Mouse (Mus musculus): ENCODE results near the gene Gstm1.

- TF ChIP-seq RCOR1 (IDR thresholded peaks at IDR 0.05; ENCODE audit: low read depth, low read length) (no peak), MEF2A (IDR thresholded peaks at IDR 0.05; ENCODE audit: extremely low read depth, insufficient replicate concordance, low read depth, low read length, poor library complexity, severe bottlenecking) (no peak), EP300 (IDR thresholded peaks at IDR 0.05; ENCODE audit: low read depth in 1 of 2, low read length in 2 of 2) (no peak), CTCF (IDR thresholded peaks at IDR 0.05 in 2 of 3, conservative IDR thresholded peaks at IDR 0.05 in 1 of 3; ENCODE audit: control insufficient read depth in 1 of 3, insufficient read depth in 1 of 3, low read depth in 2 of 3, low read length in 3 of 3, poor library complexity in 1 of 3, severe bottlenecking in 1 of 3) (no peak), RAD21 (IDR thresholded peaks at IDR 0.05; ENCODE audit: low read depth, low read length) (no peak), MAZ (IDR thresholded peaks at IDR 0.05; ENCODE audit: low read depth, low read length) (no peak), SIN3A (IDR thresholded peaks at IDR 0.05; ENCODE audit: low read length) (no peak), TCF12 (IDR thresholded peaks at IDR 0.05; ENCODE audit: low read depth, low read length) (no peak), JUND (IDR thresholded peaks at IDR 0.05; ENCODE audit: low read depth, low read length) (no peak), USF1 (IDR thresholded peaks at IDR 0.05; ENCODE audit: low read depth, low read length) (no peak), MAFK (IDR thresholded peaks at IDR 0.05; ENCODE audit: borderline replicate concordance, low read depth, low read length) (no peak), POLR2A (IDR thresholded peaks at IDR 0.05; ENCODE audit: control insufficient read depth in 1 of 2, insufficient read depth in 1 of 2, low read depth in 1 of 2, low read length in 2 of 2, poor library complexity in 1 of 2) (no peak), MXI1 (IDR thresholded peaks at IDR 0.05; ENCODE audit: low read depth, low read length) (no peak)
Observed at GRCm38 (mm10) chr3:107977691-107978090, 40.1 kb downstream of the Gstm1 start.

All from MEL (cell line).